Mouse (Mus musculus): ENCODE results near the gene Ctdspl.

Gene Ctdspl

DNA sequence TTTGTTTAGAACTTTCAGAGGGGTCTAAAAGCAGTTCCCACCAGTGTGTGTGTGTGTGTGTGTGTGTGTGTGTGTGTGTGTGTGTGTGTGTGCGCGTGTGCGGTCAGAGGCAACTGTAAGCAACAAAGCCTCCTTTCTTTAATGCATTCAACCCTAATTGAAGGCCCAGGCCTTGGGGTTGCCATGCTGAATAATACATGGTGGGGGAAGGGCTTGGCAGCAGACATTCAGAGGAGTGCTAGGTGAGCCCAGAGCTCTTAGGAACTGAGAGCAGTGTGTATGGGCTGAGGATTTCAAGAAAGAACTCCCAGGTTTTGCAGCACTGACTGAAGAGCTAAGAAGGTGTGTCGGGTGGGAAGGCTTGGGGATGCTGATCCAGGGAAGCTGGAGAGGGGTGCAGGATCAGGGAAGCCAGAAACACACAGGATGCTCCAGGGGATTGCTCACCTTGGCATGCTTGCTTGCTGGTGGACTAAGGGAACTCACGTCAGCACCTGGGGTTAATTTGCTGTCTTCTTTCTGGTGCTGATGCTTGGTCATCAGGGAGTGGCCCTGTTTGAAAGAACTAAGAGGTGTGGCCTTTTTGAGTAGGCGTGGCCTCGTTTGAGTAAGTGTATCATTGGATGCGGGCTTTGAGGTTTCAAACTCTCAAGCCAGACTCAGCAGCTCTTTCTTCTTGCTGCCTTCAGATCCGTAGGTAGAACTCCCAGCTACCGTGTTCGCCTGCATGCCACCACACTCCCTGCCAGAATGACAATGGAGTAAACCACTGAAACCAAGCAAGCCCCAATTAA, 62.7 kb downstream of the Ctdspl start:
- DNase-seq (ENCODE audit: low spot score in 2 of 2): no peak

DNA sequence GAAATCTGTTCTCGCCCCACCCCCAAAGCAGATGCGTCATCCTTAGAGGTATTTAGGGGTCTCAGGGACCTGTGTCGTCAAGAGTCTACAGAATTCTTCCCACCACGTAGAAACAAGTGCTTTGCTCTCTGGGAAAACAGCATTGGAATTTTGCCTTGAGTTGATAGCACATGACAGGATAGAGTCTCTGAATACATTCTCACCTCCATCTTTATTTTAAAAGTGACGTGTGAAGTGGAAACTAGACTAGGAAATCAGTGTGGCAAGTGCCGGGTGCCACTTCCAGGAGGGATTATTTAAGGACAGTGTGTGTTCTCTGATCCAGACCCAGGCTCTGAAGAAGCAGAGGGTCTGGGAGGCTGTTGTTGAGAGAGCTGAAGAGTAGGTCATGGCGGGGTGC, 64.2 kb downstream of the Ctdspl start:
- DNase-seq (ENCODE audit: low spot score in 2 of 2): no peak

DNA sequence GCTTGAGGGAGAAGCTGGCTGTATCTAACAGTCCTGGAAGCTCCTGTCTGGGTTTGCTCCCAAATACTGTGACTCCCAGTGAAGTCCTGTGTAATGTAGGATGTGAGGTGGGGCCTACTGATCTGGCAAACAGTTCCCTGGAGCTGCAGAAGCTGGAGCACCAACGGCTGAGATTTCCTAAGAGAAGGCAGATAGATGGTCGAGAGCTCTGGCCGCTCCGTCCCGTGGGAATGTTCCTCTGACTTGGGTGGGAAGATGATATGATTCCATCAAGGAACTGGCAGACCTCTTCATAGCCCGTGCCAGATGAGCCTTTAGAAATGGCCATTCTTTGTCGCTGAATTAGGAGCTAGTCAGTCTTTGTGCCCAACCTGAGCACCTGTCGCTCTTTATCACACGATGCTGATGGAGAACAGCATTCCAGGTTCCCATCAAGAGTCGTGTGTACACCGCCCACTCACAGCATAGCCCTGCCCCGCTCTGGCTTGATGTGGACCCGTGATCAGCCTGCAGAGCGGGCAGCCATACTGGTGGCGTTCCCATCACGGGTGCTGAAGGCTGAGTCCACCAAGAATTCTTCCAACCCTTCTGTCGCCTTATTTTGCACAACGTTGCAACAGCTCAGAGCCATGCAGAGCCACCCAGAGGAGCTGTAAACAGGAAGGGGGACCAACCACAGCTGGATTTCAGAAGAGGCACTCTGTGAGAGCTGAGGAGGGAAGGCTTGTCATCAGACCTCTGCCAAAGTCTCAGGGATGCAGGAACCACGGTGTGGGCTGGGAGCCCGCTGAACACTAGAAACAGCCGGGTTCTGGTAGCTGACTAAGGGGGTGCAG, 65.7 kb downstream of the Ctdspl start:
- no peak for DNase-seq (ENCODE audit: low spot score in 2 of 2)

DNA sequence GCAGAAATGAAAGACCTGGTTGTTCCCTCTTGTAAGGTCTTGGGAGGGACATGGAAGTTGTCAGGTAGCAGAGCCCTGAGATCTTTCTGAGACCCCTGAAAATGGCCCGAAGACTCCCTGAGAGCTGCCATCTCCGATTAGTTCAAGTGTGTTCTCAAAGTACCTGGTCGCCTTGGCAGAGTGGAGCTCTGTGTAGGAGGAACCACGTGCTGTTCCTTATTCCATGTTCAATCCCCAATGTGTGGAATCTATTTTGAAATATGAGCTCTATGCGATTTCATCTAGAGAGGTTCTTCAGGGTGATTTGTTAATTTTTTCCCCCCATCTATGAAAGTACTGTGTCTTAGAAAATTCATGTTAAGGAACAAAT, 66.3 kb downstream of the Ctdspl start:
- DNase-seq (ENCODE audit: low spot score in 2 of 2): no peak

DNA sequence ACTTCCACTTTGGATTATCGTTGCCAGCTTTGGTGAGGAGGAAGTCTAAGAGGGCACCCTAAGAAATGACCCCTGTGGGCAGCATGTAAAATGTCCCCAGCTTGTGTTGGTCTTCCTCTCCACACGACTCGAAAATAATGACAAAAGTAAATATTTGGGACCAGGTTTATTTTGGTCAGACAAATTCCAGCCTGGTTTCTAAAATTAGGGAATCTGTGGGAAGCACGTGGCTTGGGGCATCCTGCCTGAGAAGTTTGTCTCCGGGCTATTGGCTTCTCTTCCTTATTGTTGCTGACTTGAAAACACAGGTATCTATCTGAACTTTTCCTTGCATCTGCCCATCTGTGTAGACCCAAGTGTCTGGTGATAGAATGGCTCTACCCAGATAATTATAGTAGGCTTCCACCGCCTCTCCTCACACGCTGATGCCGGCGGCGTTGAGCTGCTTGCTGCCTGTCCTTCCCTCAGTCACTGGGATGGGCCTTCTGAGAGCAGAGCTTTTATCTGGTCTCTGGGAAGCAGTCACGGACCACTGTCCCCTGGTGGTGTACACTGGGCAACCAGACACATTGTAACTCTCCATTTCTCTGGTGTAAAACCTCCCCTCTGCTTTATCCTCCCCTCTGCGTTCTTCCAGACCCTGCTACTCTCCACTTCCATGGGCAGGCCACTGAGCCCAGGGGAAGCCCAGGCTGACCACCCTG, 68.4 kb downstream of the Ctdspl start:
- no peak for DNase-seq (ENCODE audit: low spot score in 2 of 2)

DNA sequence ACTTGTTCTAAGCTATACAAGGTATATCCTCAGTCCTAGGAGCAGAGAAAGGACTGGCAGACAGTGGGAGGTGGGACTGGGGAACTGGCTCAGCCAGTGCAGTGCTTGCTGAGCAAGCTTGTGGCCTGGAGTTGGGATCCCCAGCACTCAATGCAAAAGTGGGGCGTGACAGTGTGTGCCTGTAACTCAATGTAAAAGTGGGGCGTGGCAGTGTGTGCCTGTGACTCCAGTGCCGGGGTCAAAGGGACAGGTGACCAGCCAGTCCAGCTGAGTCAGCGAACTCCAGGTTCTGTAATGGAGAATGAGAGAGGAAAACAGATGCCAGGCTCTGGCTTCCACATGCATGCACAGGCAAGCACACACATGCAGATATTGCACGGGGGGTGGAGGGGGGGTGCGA, 69.3 kb downstream of the Ctdspl start:
- no peak for DNase-seq (ENCODE audit: low spot score in 2 of 2)

DNA sequence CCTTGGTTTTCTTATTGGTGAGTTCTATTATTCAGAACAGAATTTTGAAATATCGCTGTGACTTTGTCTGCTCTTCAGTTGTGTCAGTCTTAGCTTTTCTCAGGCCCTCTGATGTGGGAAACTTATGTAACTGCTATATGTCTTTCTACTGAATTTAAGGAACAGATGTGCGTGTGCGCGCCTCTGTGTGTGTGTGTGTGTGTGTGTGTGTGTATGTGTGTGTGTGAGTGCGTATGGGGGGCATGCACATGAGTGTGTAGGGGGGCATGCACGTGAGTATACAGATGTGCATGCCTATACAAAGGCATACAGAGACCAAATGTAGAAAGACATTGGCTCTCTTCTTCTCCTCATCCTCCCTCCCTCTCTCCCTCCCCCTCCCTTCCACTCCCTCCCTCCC, 71.0 kb downstream of the Ctdspl start:
- DNase-seq (ENCODE audit: low spot score in 2 of 2): no peak

DNA sequence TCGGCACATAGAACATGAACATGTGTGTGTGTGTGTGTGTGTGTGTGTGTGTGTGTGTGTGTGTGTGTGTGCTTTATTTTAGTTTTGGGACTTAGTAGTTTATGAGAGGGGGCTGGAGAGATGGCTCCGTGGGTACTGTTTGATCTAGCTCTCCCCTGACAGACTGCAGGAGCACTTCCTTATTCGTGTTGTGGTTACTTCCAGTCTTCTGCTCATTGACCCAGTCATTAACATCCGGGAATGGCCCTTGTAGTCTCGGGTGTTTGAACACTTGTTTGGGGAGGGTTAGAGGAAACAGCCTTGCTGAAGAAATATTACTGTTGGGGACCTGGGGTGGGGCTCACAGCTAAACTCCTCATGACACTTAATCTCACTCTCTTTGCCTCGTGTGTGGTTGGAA, 73.9 kb downstream of the Ctdspl start:
- no peak for DNase-seq (ENCODE audit: low spot score in 2 of 2)

DNA sequence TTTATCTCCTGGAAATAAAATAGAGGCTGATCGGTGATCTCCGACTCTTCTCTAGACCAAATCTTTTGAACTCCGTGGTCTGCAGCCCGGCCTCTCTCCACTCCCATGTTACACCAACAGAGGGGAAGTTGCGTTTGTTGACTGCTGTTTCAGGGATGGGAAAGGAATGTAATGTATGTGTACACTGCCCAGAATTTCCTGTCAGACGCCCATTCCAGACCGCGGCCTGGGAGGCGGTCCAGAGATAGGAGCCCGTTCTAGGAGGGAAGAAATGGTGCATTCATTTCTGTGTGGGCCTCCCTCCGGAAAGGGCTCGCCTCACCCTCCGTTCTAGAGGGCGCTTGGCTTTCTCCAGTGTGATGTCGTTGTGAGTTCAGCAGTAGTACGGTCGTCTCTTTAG, 76.0 kb downstream of the Ctdspl start:
- DNase-seq (ENCODE audit: low spot score in 2 of 2): no peak

DNA sequence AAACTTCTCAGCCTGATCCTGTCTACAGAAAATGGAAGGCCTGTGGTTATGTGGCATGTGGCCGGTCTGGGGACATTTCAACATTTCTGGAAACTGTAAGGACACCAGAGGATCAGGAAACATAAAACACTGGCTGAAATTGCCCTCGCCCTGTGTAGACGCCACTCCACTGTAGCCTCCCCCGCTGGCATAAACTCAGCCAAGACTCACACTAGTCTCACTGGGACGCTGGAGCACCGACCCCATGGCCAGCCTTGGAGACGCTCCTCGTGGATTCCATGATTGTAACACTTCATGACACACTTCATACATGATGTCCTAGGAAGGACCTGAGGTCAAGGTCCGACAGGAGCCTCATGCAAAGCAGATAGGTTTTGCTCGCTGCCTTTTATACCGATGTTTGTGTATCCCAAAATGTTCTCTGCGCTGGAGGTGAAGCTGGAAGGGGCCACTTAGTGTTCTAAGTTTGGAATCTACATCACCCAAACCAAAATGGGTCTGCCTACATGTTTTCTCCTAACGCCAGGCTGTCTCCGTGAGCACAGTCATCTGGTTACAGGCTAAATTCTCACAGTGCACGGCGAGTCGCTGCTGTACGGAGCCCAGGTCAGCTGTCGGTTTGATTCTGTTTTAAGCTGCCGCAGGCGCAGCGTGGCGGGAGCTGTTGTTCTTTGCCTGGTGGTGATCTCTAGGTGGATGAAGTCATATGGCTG, 77.9 kb downstream of the Ctdspl start:
- DNase-seq (ENCODE audit: low spot score in 2 of 2): no peak

DNA sequence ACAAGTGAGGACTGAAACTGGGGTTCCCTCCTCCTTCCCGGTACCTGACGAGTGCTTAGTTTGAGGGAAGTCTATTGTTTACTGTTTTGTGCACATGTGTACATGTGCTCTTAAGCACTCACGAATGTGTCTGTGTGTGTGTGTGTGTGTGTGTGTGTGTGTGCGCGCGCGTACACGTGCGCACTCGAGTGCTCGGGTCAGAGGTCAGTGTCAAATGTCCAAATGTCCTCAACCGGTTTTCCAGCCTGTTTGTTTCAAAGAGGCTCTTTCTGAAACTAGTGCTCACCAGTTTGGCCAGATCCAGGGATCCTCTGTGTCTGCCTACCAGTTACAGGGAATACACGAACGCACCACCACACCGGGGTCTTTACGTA, 78.4 kb downstream of the Ctdspl start:
- DNase-seq (ENCODE audit: low spot score in 2 of 2): no peak

DNA sequence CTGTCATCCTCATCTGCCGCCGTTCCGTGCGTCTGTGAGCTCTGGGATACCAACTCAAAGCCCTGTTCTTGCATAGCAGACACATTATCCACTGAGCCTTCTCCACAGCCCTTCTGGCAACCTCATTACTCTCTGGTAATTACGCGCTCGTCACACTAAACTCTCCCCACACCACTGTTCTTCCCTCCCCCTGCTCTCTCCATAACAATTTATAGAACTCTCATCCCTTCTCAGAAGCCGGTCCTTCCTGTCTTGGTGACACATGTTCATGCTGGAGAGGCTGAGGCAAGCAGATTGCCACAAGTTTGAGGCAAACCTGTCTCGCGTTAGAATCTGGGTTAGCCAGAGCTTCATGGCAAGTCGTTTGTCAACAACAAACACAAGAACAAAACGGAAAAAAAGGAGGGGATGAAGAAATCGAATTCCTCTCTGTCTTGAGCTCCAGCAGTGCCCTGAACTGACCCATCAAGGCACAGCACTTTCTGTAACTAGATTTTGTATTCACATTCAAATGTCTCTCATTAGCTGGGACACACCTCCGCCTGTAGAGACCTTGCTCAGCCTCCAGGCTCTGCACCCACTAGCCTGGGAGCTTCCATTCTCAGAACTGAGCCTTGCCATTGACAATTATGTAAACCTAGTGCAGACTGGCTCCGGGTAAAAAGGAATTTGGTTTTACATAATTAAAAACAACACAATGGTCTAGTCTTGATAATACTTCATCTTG, 79.2 kb downstream of the Ctdspl start:
- DNase-seq (ENCODE audit: low spot score in 2 of 2): no peak

DNA sequence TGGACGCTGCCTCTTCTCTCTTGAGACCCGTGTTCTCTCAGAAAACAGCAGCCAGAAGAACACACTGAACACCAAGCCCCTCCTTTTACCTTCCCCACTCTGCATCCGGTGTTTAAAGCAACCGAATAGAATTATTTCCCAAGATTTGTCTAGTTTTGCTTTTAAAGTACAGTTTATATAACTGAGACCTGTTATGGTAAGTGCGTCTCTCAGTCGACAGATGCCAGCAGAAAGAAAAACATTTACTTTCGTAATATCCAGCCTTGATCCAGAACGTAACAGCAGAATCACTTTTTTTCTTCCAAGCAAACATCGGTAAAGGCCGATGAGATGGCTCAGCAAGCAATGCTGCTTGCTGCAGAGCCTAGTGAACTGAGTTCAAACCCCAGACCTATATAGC, 81.0 kb downstream of the Ctdspl start:
- DNase-seq (ENCODE audit: low spot score in 2 of 2): no peak

DNA sequence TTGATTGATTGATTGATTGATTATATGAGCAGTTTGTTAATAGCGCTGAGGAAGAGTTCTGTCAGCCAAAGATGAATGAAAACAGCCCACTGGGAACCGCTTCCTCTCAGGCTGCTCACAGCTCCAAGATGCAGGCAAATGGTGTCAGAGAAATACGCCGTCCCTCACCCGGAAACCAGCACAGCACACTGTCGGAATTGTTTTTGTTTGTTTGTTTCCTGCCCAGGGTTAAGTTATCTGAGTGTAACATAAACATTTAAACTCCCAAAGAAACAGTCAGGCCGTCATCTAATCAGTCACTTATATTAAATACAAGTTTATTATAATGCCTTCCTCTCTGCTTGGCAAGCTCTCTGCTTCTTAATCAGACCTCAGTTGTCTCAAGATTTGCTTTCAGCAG, 82.6 kb downstream of the Ctdspl start:
- no peak for DNase-seq (ENCODE audit: low spot score in 2 of 2)

DNA sequence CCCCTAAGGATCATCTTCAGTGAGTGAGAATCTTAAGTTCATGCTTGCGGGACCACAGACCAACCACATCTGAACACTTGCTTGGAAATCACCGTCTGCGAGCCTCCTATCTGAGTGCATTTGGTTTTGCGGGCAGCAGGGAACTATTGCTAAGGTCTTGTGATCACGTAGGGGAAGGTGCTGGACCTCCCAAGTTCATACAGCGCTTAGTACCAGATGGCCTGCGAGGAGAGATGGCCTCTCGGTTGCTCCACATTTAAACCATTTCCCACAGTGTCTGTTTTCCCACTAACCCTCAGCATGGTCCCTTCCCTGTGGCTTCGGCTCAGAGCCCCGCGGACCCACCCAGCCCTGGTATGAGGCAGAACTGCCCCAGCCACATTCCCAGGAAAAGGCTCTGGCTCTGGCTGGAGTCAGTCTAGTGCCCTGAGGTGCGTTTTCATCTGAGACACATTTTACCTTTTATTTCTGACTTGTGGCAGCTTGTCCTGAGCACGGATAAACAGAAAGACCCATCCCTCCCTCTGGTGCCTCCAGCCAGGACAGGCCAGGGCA, 84.0 kb downstream of the Ctdspl start:
- DNase-seq (ENCODE audit: low spot score in 2 of 2): no peak

DNA sequence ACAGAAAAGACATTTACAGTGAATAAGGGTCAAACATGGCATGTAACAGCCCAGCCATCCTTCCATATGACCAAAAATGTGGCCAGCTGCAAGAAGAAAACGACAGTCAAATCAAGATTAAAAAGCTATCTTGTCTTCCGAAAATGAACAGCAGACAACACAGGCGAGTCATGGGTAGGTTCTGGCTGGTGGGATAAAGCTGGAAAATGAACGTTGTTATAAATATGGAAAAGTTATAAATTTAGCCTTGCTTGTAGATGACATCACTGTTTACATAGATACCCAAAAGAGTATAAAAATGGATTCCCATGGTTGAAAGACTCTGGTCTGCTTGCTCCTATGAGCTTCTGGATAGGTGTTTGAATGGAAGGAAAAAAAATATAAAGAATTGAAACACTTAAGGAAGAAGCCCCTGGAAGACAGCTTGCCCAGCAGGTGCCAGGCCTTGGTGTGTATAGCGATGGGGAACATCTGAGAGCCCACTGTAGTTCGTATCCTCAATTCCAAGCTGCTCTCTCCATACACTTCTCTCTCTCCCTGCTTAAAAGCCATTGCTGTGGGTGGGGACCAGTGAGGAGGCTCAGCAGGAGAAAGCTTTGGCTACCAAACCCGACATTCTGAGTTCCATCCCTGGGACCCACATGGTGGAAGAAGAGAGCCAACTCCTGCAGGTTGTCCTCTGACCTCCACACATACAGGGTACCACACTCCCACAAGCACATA, 90.7 kb downstream of the Ctdspl start:
- DNase-seq (ENCODE audit: low spot score in 2 of 2): no peak

DNA sequence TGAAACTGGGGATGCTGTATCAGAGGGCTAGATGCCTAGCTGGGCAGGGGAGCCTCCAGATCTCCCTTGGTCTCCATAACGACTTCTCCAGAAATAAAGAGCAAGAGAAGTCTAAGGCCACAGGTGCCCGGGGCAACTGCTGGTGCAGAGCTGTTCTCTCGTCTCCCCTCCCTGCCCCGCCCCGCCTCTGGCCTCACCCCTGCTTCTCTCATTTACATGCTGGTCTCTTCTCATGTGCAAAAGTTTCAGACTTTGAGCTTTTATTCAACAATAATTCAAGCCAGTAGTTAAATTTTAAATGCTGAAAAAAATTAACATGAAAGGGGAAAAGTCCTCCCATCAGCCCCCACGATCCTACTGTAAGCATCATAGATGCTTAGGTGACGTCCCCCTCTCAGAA, 95.5 kb downstream of the Ctdspl start:
- no peak for DNase-seq (ENCODE audit: low spot score in 2 of 2)

DNA sequence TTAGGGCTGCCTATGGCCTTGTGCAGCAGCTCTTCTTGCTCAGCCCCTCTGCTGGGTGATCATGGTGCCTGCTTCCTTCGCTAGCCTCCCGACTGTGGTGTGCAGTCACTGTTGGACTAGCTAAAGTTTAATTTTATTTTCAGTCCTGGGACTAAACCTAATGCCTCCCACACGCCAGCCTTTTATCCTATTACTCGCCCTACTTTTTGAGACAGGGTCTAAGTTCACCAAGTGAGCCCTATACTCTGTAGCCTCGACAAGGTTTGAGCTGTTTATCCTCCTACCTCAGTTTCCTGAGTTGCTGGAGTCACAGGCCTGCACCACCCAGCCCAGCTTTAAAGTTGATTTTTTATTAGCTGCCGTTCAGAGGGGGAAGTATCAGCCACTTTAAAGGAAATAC, 99.0 kb downstream of the Ctdspl start:
- DNase-seq (ENCODE audit: low spot score in 2 of 2): no peak

DNA sequence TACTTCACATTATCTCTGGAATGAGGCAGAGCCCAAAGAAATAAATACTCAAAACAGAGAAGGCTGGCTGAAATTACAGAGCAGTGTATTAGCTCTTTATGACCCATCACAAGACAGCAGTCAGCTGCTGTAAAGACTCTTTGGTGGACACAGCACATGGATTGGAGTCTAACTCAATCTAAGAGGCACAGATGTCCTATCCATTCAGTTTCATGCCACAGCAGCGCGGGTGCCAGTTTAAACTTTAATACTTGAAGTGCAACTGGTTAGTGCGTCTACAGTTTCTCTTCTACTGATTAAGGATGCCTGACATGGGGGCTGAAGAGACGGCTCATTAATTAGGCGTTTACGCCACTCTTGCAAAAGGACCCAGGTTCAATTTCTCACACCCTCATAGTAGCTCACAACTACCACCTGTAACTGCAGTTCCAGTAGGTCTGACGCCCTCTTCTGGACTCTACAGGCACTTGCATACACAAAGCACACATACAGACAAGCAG, 99.6 kb downstream of the Ctdspl start:
- no peak for DNase-seq (ENCODE audit: low spot score in 2 of 2)

DNA sequence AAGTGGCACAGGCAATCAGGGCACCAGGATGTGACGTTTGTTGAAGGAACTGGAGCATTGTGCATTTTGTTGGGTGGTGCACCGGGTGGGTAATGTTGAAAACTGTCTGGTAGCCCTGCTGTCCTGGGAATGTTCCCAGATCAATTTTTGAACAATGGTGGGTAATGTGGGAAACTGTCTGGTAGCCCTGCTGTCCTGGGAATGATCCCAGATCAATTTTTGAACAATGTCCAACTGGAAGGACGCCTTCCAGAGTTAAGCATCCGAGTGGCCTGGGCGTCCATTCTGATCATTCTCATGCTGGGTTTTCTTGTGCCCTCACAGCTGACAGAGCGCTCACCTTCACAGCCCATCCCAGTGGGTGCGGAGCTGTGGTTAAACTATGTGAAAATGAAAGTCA, 101.1 kb downstream of the Ctdspl start:
- DNase-seq (ENCODE audit: low spot score in 2 of 2): no peak

Data from spleen, postnatal 10 days (tissue).